Mouse (Mus musculus) liver, embryonic 16.5 days (tissue): ENCODE results near the gene Ehbp1l1. TPM values are rescaled to one million over a fixed set of nuclear protein-coding genes. Genes with fewer than 3 reads are reported as not detected.

Experiments
- ATAC-seq: fragments of 200-750 bp; cut with Nextera tagmentation; 2 replicates; pipeline ENCODE4 v1.8.0; 2017; ENCODE audit warnings: low read depth, mild to moderate bottlenecking, moderate number of reproducible peaks, moderate library complexity
- H3K27ac ChIP-seq: fragments of 300-500 bp; sonication (generic); 2 replicates; pipeline ENCODE4 v1.5.1; 2014; ENCODE audit warnings: mild to moderate bottlenecking, low read length
- H3K27me3 ChIP-seq: fragments of 300-500 bp; sonication (generic); 2 replicates; pipeline ENCODE4 v1.6.1; 2014; ENCODE audit warnings: low read depth, low read length, mixed read lengths; ENCODE audit not compliant: control insufficient read depth, insufficient read depth
- H3K36me3 ChIP-seq: fragments of 300-500 bp; sonication (generic); 2 replicates; pipeline ENCODE4 v1.6.1; 2014; ENCODE audit warnings: mild to moderate bottlenecking; ENCODE audit not compliant: control insufficient read depth, insufficient read depth
- H3K4me1 ChIP-seq: fragments of 300-500 bp; sonication (generic); 2 replicates; pipeline ENCODE4 v1.6.1; 2014; ENCODE audit warnings: low read depth, low read length, mixed read lengths; ENCODE audit not compliant: control insufficient read depth
- H3K4me2 ChIP-seq: fragments of 300-500 bp; sonication (generic); 2 replicates; pipeline ENCODE4 v1.6.1; 2014; ENCODE audit warnings: low read depth, low read length, mixed read lengths
- H3K4me3 ChIP-seq: fragments of 300-500 bp; sonication (generic); 2 replicates; pipeline ENCODE4 v1.5.1; 2014; ENCODE audit warnings: low read depth, mild to moderate bottlenecking, low read length
- H3K9ac ChIP-seq: fragments of 300-500 bp; sonication (generic); 2 replicates; pipeline ENCODE4 v1.6.1; 2014; ENCODE audit warnings: low read depth, low read length
- H3K9me3 ChIP-seq: fragments of 300-500 bp; sonication (generic); replicated peaks from 2 replicates; pipeline ENCODE4 v1.6.1; 2016; ENCODE audit warnings: low read length; ENCODE audit not compliant: control insufficient read depth
- WGBS: fragments of 180-500 bp; shearing (Covaris S2); extraction: QIAGEN DNeasy Blood & Tissue Kit; methylation state at CpG from one replicate; pipeline ENCODE4 v1.1.7; 2014; ENCODE audit not compliant: insufficient replicate concordance; 5-methylcytosine and 5-hydroxymethylcytosine counted together
- polyA plus RNA-seq: library from polyadenylated mRNA; unstranded; fragments of >200 nt; fragmentation: Nextera tagmentation; extraction: Ambion mirVana; gene quantifications from 2 replicates; pipeline ENCODE4 v1.2.1, GENCODE M21; 2015

Ehbp1l1 gene
- polyA plus RNA-seq, 1 experiment from 2014 or later, result 105 TPM

GRCm38 (mm10) chr19:5756321-5756985 is 30.3 kb upstream of the Ehbp1l1 start:
- WGBS, result 21% methylated on average over 28 of the region's 29 CpGs
- H3K9me3 ChIP-seq, result no peaks in the 10 kb centered on the region
- no peaks in the 10 kb centered on the region; the same call in 1 of the 2 replicates for H3K36me3 ChIP-seq
- no peak for ATAC-seq
- peak overlapping the region; percentile 19 for H3K4me2 ChIP-seq
- H3K27ac ChIP-seq, result no peak overlapping the region
- 0 out of 2 replicates have a peak overlapping the region, but pooled peaks have one; percentile 11 for H3K9ac ChIP-seq
- no peak overlapping the region for H3K4me3 ChIP-seq
- H3K4me1 ChIP-seq, result peaks cover 2% of the 10 kb centered on the region; the same call in 1 of the 2 replicates
- peaks cover 53% of the 10 kb centered on the region for H3K27me3 ChIP-seq

GRCm38 (mm10) chr19:5751742-5752141 is 25.6 kb upstream of the Ehbp1l1 start:
- 5% methylated on average over 19 of the region's 20 CpGs for WGBS
- Histone ChIP-seq H3K4me2 (no peak overlapping the region), H3K9ac (no peak overlapping the region), H3K36me3 (no peaks in the 10 kb centered on the region), H3K27me3 (peaks cover 86% of the 10 kb centered on the region), H3K27ac (no peak overlapping the region), H3K9me3 (no peaks in the 10 kb centered on the region), H3K4me1 (peaks cover 2% of the 10 kb centered on the region; the same call in 1 of the 2 replicates), H3K4me3 (peak overlapping the region; percentile 7; the same call in 1 of the 2 replicates)
- 0 out of 2 replicates have a peak, but pooled peaks have one; percentile 22 for ATAC-seq

- H3K9me3 ChIP-seq, result no peaks in the 10 kb centered on the region
- no peak overlapping the region for H3K9ac ChIP-seq
- H3K4me3 ChIP-seq, result no peak overlapping the region
- 12% methylated on average over 22 of the region's 22 CpGs for WGBS
- H3K4me1 ChIP-seq, result peaks cover 2% of the 10 kb centered on the region; the same call in 1 of the 2 replicates
- H3K27me3 ChIP-seq, result peaks cover 86% of the 10 kb centered on the region
- no peak for ATAC-seq
- no peaks in the 10 kb centered on the region for H3K36me3 ChIP-seq
- no peak overlapping the region for H3K27ac ChIP-seq
- no peak overlapping the region for H3K4me2 ChIP-seq
Measured at GRCm38 (mm10) chr19:5750951-5751350, 24.8 kb upstream of the Ehbp1l1 start.

GRCm38 (mm10) chr19:5749476-5749875 is 23.4 kb upstream of the Ehbp1l1 start:
- WGBS, result 50% methylated on average over 6 of the region's 6 CpGs
- Histone ChIP-seq H3K4me2 (no peak overlapping the region), H3K27me3 (peaks cover 91% of the 10 kb centered on the region), H3K4me3 (no peak overlapping the region), H3K4me1 (peaks cover 5% of the 10 kb centered on the region), H3K9ac (no peak overlapping the region), H3K9me3 (no peaks in the 10 kb centered on the region), H3K36me3 (no peaks in the 10 kb centered on the region), H3K27ac (no peak overlapping the region)
- no peak for ATAC-seq

- peak; percentile 15; the same call in 1 of the 2 replicates for ATAC-seq
- Histone ChIP-seq H3K9me3 (no peaks in the 10 kb centered on the region), H3K4me1 (peaks cover 5% of the 10 kb centered on the region), H3K36me3 (no peaks in the 10 kb centered on the region), H3K27ac (no peak overlapping the region), H3K4me2 (no peak overlapping the region), H3K4me3 (no peak overlapping the region), H3K9ac (no peak overlapping the region), H3K27me3 (peaks cover 96% of the 10 kb centered on the region)
- 17% methylated on average over 12 of the region's 12 CpGs for WGBS
Measured at GRCm38 (mm10) chr19:5746907-5747363, 20.8 kb upstream of the Ehbp1l1 start.

GRCm38 (mm10) chr19:5745756-5746710 is 19.9 kb upstream of the Ehbp1l1 start:
- H3K9ac ChIP-seq, result no peak overlapping the region
- 0 out of 2 replicates have a peak overlapping the region, but pooled peaks have one; percentile 26 for H3K4me2 ChIP-seq
- no peaks in the 10 kb centered on the region for H3K9me3 ChIP-seq
- H3K36me3 ChIP-seq, result no peaks in the 10 kb centered on the region
- H3K4me3 ChIP-seq, result no peak overlapping the region
- peaks cover 96% of the 10 kb centered on the region for H3K27me3 ChIP-seq
- H3K4me1 ChIP-seq, result peaks cover 5% of the 10 kb centered on the region
- ATAC-seq, result no peak
- H3K27ac ChIP-seq, result no peak overlapping the region
- WGBS, result 10% methylated on average over 35 of the region's 36 CpGs

GRCm38 (mm10) chr19:5743576-5743975 is 17.5 kb upstream of the Ehbp1l1 start:
- WGBS, result 32% methylated on average over 5 of the region's 5 CpGs

GRCm38 (mm10) chr19:5742241-5742641 is 16.1 kb upstream of the Ehbp1l1 start:
- no peaks in the 10 kb centered on the region for H3K9me3 ChIP-seq
- no peak overlapping the region for H3K27ac ChIP-seq
- 10% methylated on average over 30 of the region's 32 CpGs for WGBS
- peaks cover 87% of the 10 kb centered on the region for H3K27me3 ChIP-seq
- peak overlapping the region; percentile 41 for H3K4me3 ChIP-seq
- peak overlapping the region; percentile 53 for H3K4me2 ChIP-seq
- H3K4me1 ChIP-seq, result peaks cover 5% of the 10 kb centered on the region
- no peaks in the 10 kb centered on the region for H3K36me3 ChIP-seq
- ATAC-seq, result no peak
- peak overlapping the region; percentile 25 for H3K9ac ChIP-seq

More at GRCm38 (mm10) chr19:5743576-5743975, 17.5 kb upstream of the Ehbp1l1 start:
- no peak overlapping the region for H3K9ac ChIP-seq
- no peak overlapping the region for H3K4me2 ChIP-seq
- ATAC-seq, result no peak
- no peak overlapping the region for H3K27ac ChIP-seq
- H3K36me3 ChIP-seq, result no peaks in the 10 kb centered on the region
- H3K27me3 ChIP-seq, result peaks cover 94% of the 10 kb centered on the region
- H3K4me3 ChIP-seq, result no peak overlapping the region
- no peaks in the 10 kb centered on the region for H3K9me3 ChIP-seq
- peaks cover 5% of the 10 kb centered on the region for H3K4me1 ChIP-seq
